Mouse (Mus musculus) C2C12 (cell line): ENCODE results near the gene Hoxb5. TPM values are rescaled to one million over a fixed set of nuclear protein-coding genes. Genes with fewer than 3 reads are reported as not detected.

Experiments
- H3K27me3 ChIP-seq: one replicate; pipeline ENCODE4 v1.6.1; 2011; ENCODE audit not compliant: control insufficient read depth, insufficient read depth, insufficient read length
- H3K36me3 ChIP-seq: one replicate; pipeline ENCODE4 v1.6.1; 2011; ENCODE audit not compliant: control insufficient read depth, insufficient read depth
- H3K4me3 ChIP-seq: one replicate; pipeline ENCODE4 v1.5.1; 2011; ENCODE audit warnings: mild to moderate bottlenecking, control low read depth; ENCODE audit not compliant: poor library complexity, insufficient read depth, severe bottlenecking
- H3K79me2 ChIP-seq: one replicate; pipeline ENCODE4 v1.6.1; 2011; ENCODE audit not compliant: control insufficient read depth, insufficient read depth
- H3K79me3 ChIP-seq: one replicate; pipeline ENCODE4 v1.6.1; 2011; ENCODE audit warnings: low read depth, control low read depth
- H3ac ChIP-seq: one replicate; pipeline ENCODE3; 2011; ENCODE audit warnings: low read depth; ENCODE audit not compliant: control insufficient read depth, insufficient read length
- CEBPB ChIP-seq: IDR thresholded peaks from one replicate; pipeline ENCODE4 v1.6.1; 2011; ENCODE audit warnings: low read depth, mild to moderate bottlenecking, control low read depth, moderate library complexity
- CTCF ChIP-seq: IDR thresholded peaks from one replicate; pipeline ENCODE4 v1.5.1; 2011; ENCODE audit not compliant: control insufficient read depth, insufficient read depth, insufficient read length
- FOSL1 ChIP-seq: IDR thresholded peaks from one replicate; pipeline ENCODE4 v1.8.0; 2011; ENCODE audit warnings: mild to moderate bottlenecking, low read length; ENCODE audit not compliant: poor library complexity, insufficient read depth, severe bottlenecking
- MAX ChIP-seq: IDR thresholded peaks from one replicate; pipeline ENCODE4 v1.6.1; 2011; ENCODE audit warnings: mild to moderate bottlenecking, control low read depth
- MYOD1 ChIP-seq: IDR thresholded peaks from one replicate; pipeline ENCODE4 v1.6.1; 2011; ENCODE audit warnings: low read depth; ENCODE audit not compliant: control insufficient read depth, insufficient read length
- MYOG ChIP-seq: IDR thresholded peaks from one replicate; pipeline ENCODE4 v1.6.1; 2011; ENCODE audit not compliant: control insufficient read depth, insufficient read length; ENCODE audit errors: extremely low read depth
- USF1 ChIP-seq: IDR thresholded peaks from one replicate; pipeline ENCODE4 v1.6.1; 2011; ENCODE audit warnings: low read depth, mild to moderate bottlenecking, control low read depth, moderate library complexity
- polyA plus RNA-seq: library from polyadenylated mRNA; unstranded; fragments of >200 nt; fragmentation: generic; extraction: Trizol; gene quantifications from one replicate; pipeline ENCODE4 v1.2.1, GENCODE M21; 2012; ENCODE audit warnings: missing spikeins

The Hoxb5 gene
- polyA plus RNA-seq, 1 experiment: not detected

- H3K4me3 ChIP-seq: no peak overlapping the region
- H3K79me2 ChIP-seq: no peaks in the 10 kb centered on the region
- no peaks in the 10 kb centered on the region for H3K79me3 ChIP-seq
- H3ac ChIP-seq: no peak overlapping the region
- no peaks in the 10 kb centered on the region for H3K36me3 ChIP-seq
- H3K27me3 ChIP-seq: peaks cover 71% of the 10 kb centered on the region
- no peak for TF ChIP-seq MYOD1
- no peak for TF ChIP-seq MAX
- no peak for TF ChIP-seq USF1
- no peak for TF ChIP-seq MYOG
- no peak for TF ChIP-seq CTCF
- no peak for TF ChIP-seq CEBPB
- TF ChIP-seq FOSL1: no peak
Measured at GRCm38 (mm10) chr11:96259038-96259437, 44.1 kb upstream of the Hoxb5 start.

GRCm38 (mm10) chr11:96259511-96259910, 43.6 kb upstream of the Hoxb5 start:
- TF ChIP-seq MAX: no peak
- no peak for TF ChIP-seq MYOG
- no peak for TF ChIP-seq CEBPB
- no peak for TF ChIP-seq MYOD1
- no peak for TF ChIP-seq CTCF
- no peak for TF ChIP-seq FOSL1
- TF ChIP-seq USF1: no peak
- Histone ChIP-seq H3K4me3 (no peak overlapping the region), H3K79me3 (no peaks in the 10 kb centered on the region), H3ac (no peak overlapping the region), H3K79me2 (no peaks in the 10 kb centered on the region), H3K27me3 (peaks cover 71% of the 10 kb centered on the region), H3K36me3 (no peaks in the 10 kb centered on the region)

GRCm38 (mm10) chr11:96260310-96260970, 42.7 kb upstream of the Hoxb5 start:
- Histone ChIP-seq H3K27me3 (peaks cover 70% of the 10 kb centered on the region), H3K79me2 (no peaks in the 10 kb centered on the region), H3ac (no peak overlapping the region), H3K4me3 (no peak overlapping the region), H3K36me3 (no peaks in the 10 kb centered on the region), H3K79me3 (no peaks in the 10 kb centered on the region)
- TF ChIP-seq CTCF (no peak), MAX (peak; percentile 32), CEBPB (peak; percentile 61)

GRCm38 (mm10) chr11:96261323-96261890, 41.7 kb upstream of the Hoxb5 start:
- H3K79me3 ChIP-seq: no peaks in the 10 kb centered on the region
- H3K4me3 ChIP-seq: no peak overlapping the region
- TF ChIP-seq CEBPB: no peak
- TF ChIP-seq USF1: no peak
- TF ChIP-seq MYOG: no peak
- TF ChIP-seq MAX: no peak
- peak; percentile 67 for TF ChIP-seq CTCF
- TF ChIP-seq MYOD1: no peak
- TF ChIP-seq FOSL1: no peak
- H3ac ChIP-seq: no peak overlapping the region
- no peaks in the 10 kb centered on the region for H3K79me2 ChIP-seq
- H3K27me3 ChIP-seq: peaks cover 72% of the 10 kb centered on the region
- H3K36me3 ChIP-seq: no peaks in the 10 kb centered on the region

GRCm38 (mm10) chr11:96262262-96262830, 40.8 kb upstream of the Hoxb5 start:
- Histone ChIP-seq H3K36me3 (no peaks in the 10 kb centered on the region), H3K79me3 (no peaks in the 10 kb centered on the region), H3K27me3 (peaks cover 76% of the 10 kb centered on the region), H3ac (no peak overlapping the region), H3K79me2 (no peaks in the 10 kb centered on the region), H3K4me3 (no peak overlapping the region)
- TF ChIP-seq USF1 (no peak), MYOG (no peak), FOSL1 (no peak), CTCF (no peak), MYOD1 (no peak), MAX (no peak), CEBPB (no peak)
